Mouse (Mus musculus) liver, embryonic 14.5 days (tissue): ENCODE data around the gene Pcif1. TPM values are rescaled to one million over a fixed set of nuclear protein-coding genes. Genes with fewer than 3 reads are reported as not detected.

ENCODE experiments used
- ATAC-seq: fragments of 200-750 bp; cut with Nextera tagmentation; 2 replicates; pipeline ENCODE4 v1.8.0; 2017; ENCODE audit warnings: moderate number of reproducible peaks, mild to moderate bottlenecking, moderate library complexity; ENCODE audit not compliant: insufficient read depth
- DNase-seq, 3 experiments: peaks; one replicate each; pipeline ENCODE4 v3.0.0-alpha.2; 2012 to 2013; ENCODE audit warnings: low read depth in 3 of 3, low spot score in 3 of 3
- H3K27ac ChIP-seq: fragments of 300-500 bp; sonication (generic); 2 replicates; pipeline ENCODE4 v1.5.1; 2014; ENCODE audit warnings: moderate library complexity, mild to moderate bottlenecking, control low read depth, inconsistent platforms
- H3K27me3 ChIP-seq: fragments of 300-500 bp; sonication (generic); 2 replicates; pipeline ENCODE4 v1.6.1; 2014; ENCODE audit warnings: mild to moderate bottlenecking, low read length, moderate library complexity; ENCODE audit not compliant: control insufficient read depth, insufficient read depth
- H3K36me3 ChIP-seq: fragments of 300-500 bp; sonication (generic); replicated peaks from 2 replicates; pipeline ENCODE4 v1.6.1; 2014; ENCODE audit warnings: low read depth; ENCODE audit not compliant: control insufficient read depth, insufficient read depth
- H3K4me1 ChIP-seq, 2 experiments: fragments of 200-500 bp in 1 of 2; fragments of 300-500 bp in 1 of 2; sonication (generic) in 1 of 2; replicated peaks; 2 replicates each; pipeline ENCODE4 v1.6.1; 2012 to 2014; ENCODE audit warnings: antibody characterized with exemption in 1 of 2, inconsistent platforms in 1 of 2, low read length in 1 of 2; ENCODE audit not compliant: control insufficient read depth in 2 of 2, insufficient read depth in 2 of 2
- H3K4me2 ChIP-seq: fragments of 300-500 bp; sonication (generic); 2 replicates; pipeline ENCODE4 v1.6.1; 2014; ENCODE audit warnings: low read depth, mild to moderate bottlenecking, control low read depth, moderate library complexity
- H3K4me3 ChIP-seq, 2 experiments: fragments of 200-500 bp in 1 of 2; fragments of 300-500 bp in 1 of 2; sonication (generic) in 1 of 2; 2 replicates each; pipeline ENCODE4 v1.5.1; 2012 to 2014; ENCODE audit warnings: low read depth in 2 of 2, low read length in 2 of 2, mild to moderate bottlenecking in 2 of 2, control low read depth in 1 of 2, inconsistent platforms in 1 of 2, moderate library complexity in 1 of 2; ENCODE audit not compliant: insufficient read depth in 1 of 2
- H3K9ac ChIP-seq: fragments of 300-500 bp; sonication (generic); replicated peaks from 2 replicates; pipeline ENCODE4 v1.6.1; 2014; ENCODE audit warnings: mild to moderate bottlenecking, control low read depth, moderate library complexity
- H3K9me3 ChIP-seq: fragments of 300-500 bp; sonication (generic); 2 replicates; pipeline ENCODE4 v1.6.1; 2016; ENCODE audit warnings: low read length, mixed read lengths; ENCODE audit not compliant: control insufficient read depth
- CTCF ChIP-seq: IDR thresholded peaks from 2 replicates; pipeline ENCODE4 v1.5.1; 2016; ENCODE audit warnings: antibody characterized with exemption, low read depth, control low read depth
- EP300 ChIP-seq: IDR thresholded peaks from 2 replicates; pipeline ENCODE4 v1.6.1; 2016; ENCODE audit warnings: antibody characterized with exemption, low read depth
- WGBS: fragments of 180-500 bp; shearing (Covaris S2); extraction: QIAGEN DNeasy Blood & Tissue Kit; methylation state at CpG from one replicate; pipeline ENCODE4 v1.1.7; 2014; ENCODE audit not compliant: insufficient replicate concordance; 5-methylcytosine and 5-hydroxymethylcytosine counted together
- polyA plus RNA-seq, 2 experiments: library from polyadenylated mRNA; depleted of rRNA in 1 of 2; stranded (reverse) in 1 of 2; unstranded in 1 of 2; fragments of >200 nt; fragmentation: Nextera tagmentation in 1 of 2; extraction: Ambion mirVana in 1 of 2; gene quantifications; 2 replicates each; pipeline versions ENCODE4 v1.2.1 to v1.2.3; 2012 to 2014

Gene Pcif1
- polyA plus RNA-seq, 2 experiments: 19.6 to 37.5 TPM

GRCm38 (mm10) chr2:164899723-164900459 is 20.8 kb downstream of the Pcif1 start:
- no peak for DNase-seq
- H3K4me2 ChIP-seq: no peak overlapping the region
- 80% methylated on average over 16 of the region's 16 CpGs for WGBS
- H3K9ac ChIP-seq: no peak overlapping the region
- peak; percentile 22; the same call in 1 of the 2 replicates for ATAC-seq
- H3K36me3 ChIP-seq: peaks cover 87% of the 10 kb centered on the region
- H3K27ac ChIP-seq: no peak overlapping the region
- no peaks in the 10 kb centered on the region for H3K9me3 ChIP-seq
- H3K27me3 ChIP-seq: no peaks in the 10 kb centered on the region
- TF ChIP-seq EP300: no peak
- TF ChIP-seq CTCF: no peak
- no peak overlapping the region for H3K4me3 ChIP-seq
- H3K4me1 ChIP-seq: no peaks in the 10 kb centered on the region

- ATAC-seq (no peak), DNase-seq (no peak)
- Histone ChIP-seq H3K9me3 (peaks cover 4% of the 10 kb centered on the region), H3K4me3 (no peak overlapping the region), H3K27ac (no peak overlapping the region), H3K27me3 (no peaks in the 10 kb centered on the region), H3K9ac (no peak overlapping the region), H3K36me3 (peaks cover 86% of the 10 kb centered on the region), H3K4me2 (no peak overlapping the region), H3K4me1 (no peaks in the 10 kb centered on the region)
- TF ChIP-seq CTCF (no peak), EP300 (no peak)
- WGBS: 90% methylated on average over 13 of the region's 13 CpGs
Measured at GRCm38 (mm10) chr2:164901380-164901779, 22.3 kb downstream of the Pcif1 start.

GRCm38 (mm10) chr2:164903496-164903895 is 24.4 kb downstream of the Pcif1 start:
- no peak for TF ChIP-seq CTCF
- no peak for TF ChIP-seq EP300
- H3K9me3 ChIP-seq: peaks cover 4% of the 10 kb centered on the region
- no peak overlapping the region for H3K9ac ChIP-seq
- H3K27me3 ChIP-seq: no peaks in the 10 kb centered on the region
- H3K4me3 ChIP-seq: no peak overlapping the region
- H3K4me2 ChIP-seq: no peak overlapping the region
- 57% methylated on average over 1 of the region's 1 CpGs for WGBS
- no peak overlapping the region for H3K27ac ChIP-seq
- no peaks in the 10 kb centered on the region for H3K4me1 ChIP-seq
- peaks cover 86% of the 10 kb centered on the region for H3K36me3 ChIP-seq
- ATAC-seq: no peak
- DNase-seq: no peak

- Histone ChIP-seq H3K4me1 (peaks cover 0 to 9% of the 10 kb centered on the region in 2 experiments; a peak in 2 of 4 replicates), H3K9me3 (peaks cover 4% of the 10 kb centered on the region), H3K27ac (no peak overlapping the region), H3K36me3 (peaks cover 64% of the 10 kb centered on the region), H3K9ac (no peak overlapping the region), H3K27me3 (no peaks in the 10 kb centered on the region), H3K4me3 (no peak overlapping the region), H3K4me2 (no peak overlapping the region)
- no peak for TF ChIP-seq EP300
- TF ChIP-seq CTCF: peak; percentile 62
- DNase-seq (no peak), ATAC-seq (no peak)
- WGBS: 92% methylated on average over 4 of the region's 4 CpGs
Measured at GRCm38 (mm10) chr2:164906071-164906470, 27.0 kb downstream of the Pcif1 start.

GRCm38 (mm10) chr2:164907511-164907910 is 28.4 kb downstream of the Pcif1 start:
- Histone ChIP-seq H3K9ac (no peak overlapping the region), H3K9me3 (peaks cover 4% of the 10 kb centered on the region), H3K4me2 (no peak overlapping the region), H3K36me3 (peaks cover 51% of the 10 kb centered on the region), H3K27me3 (no peaks in the 10 kb centered on the region), H3K27ac (no peak overlapping the region), H3K4me1 (peaks cover 0 to 14% of the 10 kb centered on the region in 2 experiments; a peak in 2 of 4 replicates), H3K4me3 (no peak overlapping the region)
- 93% methylated on average over 12 of the region's 12 CpGs for WGBS
- no peak for TF ChIP-seq EP300
- no peak for TF ChIP-seq CTCF
- DNase-seq: no peak
- ATAC-seq: no peak
